Mouse (Mus musculus) heart, postnatal 0 days (tissue): ENCODE measurements around the gene Gm29427.

Experiments used
- CTCF ChIP-seq: IDR thresholded peaks from 2 replicates; pipeline ENCODE4 v1.5.1; 2016; ENCODE audit warnings: antibody characterized with exemption, control low read depth, low read depth
- EP300 ChIP-seq: IDR thresholded peaks from 2 replicates; pipeline ENCODE4 v1.6.1; 2016; ENCODE audit warnings: antibody characterized with exemption, low read depth

GRCm38 (mm10) chr1:130640967-130641366 is 74.6 kb downstream of the Gm29427 start:
- TF ChIP-seq CTCF (no peak), EP300 (no peak)
